Comparison of ENCODE assay signal across 16 mouse cellular contexts in genomic region chr11:117608141-117608789, GRCm38 (mm10). TPM values are rescaled to one million over a fixed set of nuclear protein-coding genes. Genes with fewer than 3 reads are reported as not detected.
A peak's percentile ranks its signal among the peaks of the same experiment; 100 is the strongest.
DNase-seq lines count a peak whose midpoint lies in the region; ATAC-seq lines count a peak whose summit lies in the region.
"Had no signal": no experiment of that assay in that cellular context is flagged by ENCODE, and none has a peak within 500 bp of the region (broad histone marks: within the 10 kb centered on the region; RNA-seq: fewer than 3 reads in every experiment).

No protein-coding gene starts in this region.

- H3K36me3 ChIP-seq in hindbrain, embryonic 12.5 days = no peaks in the 10 kb centered on the region
- no peaks in the 10 kb centered on the region for H3K36me3 ChIP-seq in hindbrain, embryonic 16.5 days (ENCODE audit: control insufficient read depth, insufficient read depth, low read length)
- no peaks in the 10 kb centered on the region for H3K36me3 ChIP-seq in forebrain, embryonic 13.5 days (ENCODE audit: poor library complexity, severe bottlenecking)
- no peaks in the 10 kb centered on the region for H3K36me3 ChIP-seq in midbrain, embryonic 16.5 days (ENCODE audit: control insufficient read depth, insufficient read depth, low read length)
- H3K36me3 ChIP-seq in heart, embryonic 12.5 days = no peaks in the 10 kb centered on the region
- H3K36me3 ChIP-seq: heart, embryonic 10.5 days; kidney, embryonic 15.5 days; limb, embryonic 15.5 days had no signal

- peak; percentile 84 for DNase-seq in R1 (ENCODE audit: low read depth, low spot score)
- no peak for DNase-seq in testis, postnatal 14 days (ENCODE audit: low spot score)
- no peak for DNase-seq in layer of hippocampus, adult 11-12 months (ENCODE audit: low spot score)
- DNase-seq: adrenal gland, postnatal 25 days; gastrocnemius, postnatal 14 days; lung, embryonic 14.5 days; thymus, adult 2 months had no signal

- peak overlapping the region; percentile 62 for H3K27ac ChIP-seq in hindbrain, embryonic 12.5 days
- H3K27ac ChIP-seq in hindbrain, embryonic 16.5 days (ENCODE audit: low read depth, low read length) = no peak overlapping the region
- H3K27ac ChIP-seq in forebrain, embryonic 13.5 days = 0 out of 2 replicates have a peak overlapping the region, but pooled peaks have one; percentile 36
- H3K27ac ChIP-seq in midbrain, embryonic 16.5 days (ENCODE audit: low read length) = no peak overlapping the region
- no peak overlapping the region for H3K27ac ChIP-seq in heart, embryonic 12.5 days (ENCODE audit: poor library complexity, severe bottlenecking)
- H3K27ac ChIP-seq: heart, embryonic 10.5 days; kidney, embryonic 15.5 days; limb, embryonic 15.5 days had no signal

- H3K4me2 ChIP-seq in hindbrain, embryonic 12.5 days (replicated peaks) = no peak overlapping the region
- H3K4me2 ChIP-seq in hindbrain, embryonic 16.5 days (ENCODE audit: low read length) = no peak overlapping the region
- peak overlapping the region; percentile 11; the same call in 1 of the 2 replicates for H3K4me2 ChIP-seq in forebrain, embryonic 13.5 days
- H3K4me2 ChIP-seq in midbrain, embryonic 16.5 days (ENCODE audit: low read length) = no peak overlapping the region
- H3K4me2 ChIP-seq in heart, embryonic 12.5 days = no peak overlapping the region
- H3K4me2 ChIP-seq: kidney, embryonic 15.5 days; limb, embryonic 15.5 days; lung, embryonic 14.5 days had no signal

- H3K4me1 ChIP-seq in hindbrain, embryonic 12.5 days = peaks cover 46% of the 10 kb centered on the region
- peaks cover 15% of the 10 kb centered on the region for H3K4me1 ChIP-seq in hindbrain, embryonic 16.5 days (ENCODE audit: control insufficient read depth, insufficient read depth, low read depth, low read length)
- H3K4me1 ChIP-seq in forebrain, embryonic 13.5 days = peaks cover 60% of the 10 kb centered on the region
- H3K4me1 ChIP-seq in midbrain, embryonic 16.5 days (ENCODE audit: control insufficient read depth, insufficient read depth, low read length) = peaks cover 22% of the 10 kb centered on the region
- peaks cover 18% of the 10 kb centered on the region; the same call in 1 of the 2 replicates for H3K4me1 ChIP-seq in heart, embryonic 12.5 days (replicated peaks)

- no peak for ATAC-seq in hindbrain, embryonic 12.5 days (ENCODE audit: low FRiP score)
- ATAC-seq in hindbrain, embryonic 16.5 days = no peak
- ATAC-seq in forebrain, embryonic 13.5 days = no peak
- ATAC-seq in midbrain, embryonic 16.5 days = no peak
- ATAC-seq in heart, embryonic 12.5 days (ENCODE audit: insufficient number of reproducible peaks, low FRiP score) = no peak

- no peak overlapping the region for H3K4me3 ChIP-seq in hindbrain, embryonic 12.5 days
- no peak overlapping the region for H3K4me3 ChIP-seq in hindbrain, embryonic 16.5 days (ENCODE audit: low read length)
- no peak overlapping the region for H3K4me3 ChIP-seq in forebrain, embryonic 13.5 days
- H3K4me3 ChIP-seq in midbrain, embryonic 16.5 days (ENCODE audit: low read depth, low read length) = no peak overlapping the region
- H3K4me3 ChIP-seq in heart, embryonic 12.5 days = no peak overlapping the region
- H3K4me3 ChIP-seq: heart, embryonic 10.5 days; kidney, embryonic 15.5 days; limb, embryonic 15.5 days; megakaryocyte, embryonic 14.5 days had no signal

- 30% methylated on average over 9 of the region's 9 CpGs for WGBS in hindbrain, embryonic 12.5 days
- WGBS in hindbrain, embryonic 16.5 days = 42% methylated on average over 9 of the region's 9 CpGs
- WGBS in forebrain, embryonic 13.5 days = 36% methylated on average over 9 of the region's 9 CpGs
- 35% methylated on average over 9 of the region's 9 CpGs for WGBS in midbrain, embryonic 16.5 days
- WGBS in heart, embryonic 12.5 days = 57% methylated on average over 9 of the region's 9 CpGs

- H3K9ac ChIP-seq in hindbrain, embryonic 12.5 days = no peak overlapping the region
- H3K9ac ChIP-seq in hindbrain, embryonic 16.5 days (ENCODE audit: low read depth, low read length) = no peak overlapping the region
- 0 out of 2 replicates have a peak overlapping the region, but pooled peaks have one; percentile 9 for H3K9ac ChIP-seq in forebrain, embryonic 13.5 days
- H3K9ac ChIP-seq in midbrain, embryonic 16.5 days (ENCODE audit: low read depth, low read length) = peak overlapping the region; percentile 23; the same call in 1 of the 2 replicates
- H3K9ac ChIP-seq in heart, embryonic 12.5 days = no peak overlapping the region
- H3K9ac ChIP-seq: kidney, embryonic 15.5 days; limb, embryonic 15.5 days; lung, embryonic 14.5 days had no signal

- peaks cover 14% of the 10 kb centered on the region; the same call in 1 of the 2 replicates for H3K27me3 ChIP-seq in hindbrain, embryonic 12.5 days
- H3K27me3 ChIP-seq in hindbrain, embryonic 16.5 days (replicated peaks; ENCODE audit: control insufficient read depth, insufficient read depth, low read length) = 0 out of 2 replicates have a peak, but pooled peaks cover 2% of the 10 kb centered on the region
- peaks cover 8% of the 10 kb centered on the region; the same call in 1 of the 2 replicates for H3K27me3 ChIP-seq in forebrain, embryonic 13.5 days
- no peaks in the 10 kb centered on the region for H3K27me3 ChIP-seq in midbrain, embryonic 16.5 days (ENCODE audit: control insufficient read depth, insufficient read depth, low read depth, low read length)
- H3K27me3 ChIP-seq in heart, embryonic 12.5 days (replicated peaks) = peaks cover 41% of the 10 kb centered on the region
- H3K27me3 ChIP-seq: limb, embryonic 15.5 days had no signal

- H3K9me3 ChIP-seq in hindbrain, embryonic 12.5 days (replicated peaks) = no peaks in the 10 kb centered on the region
- no peaks in the 10 kb centered on the region for H3K9me3 ChIP-seq in hindbrain, embryonic 16.5 days (ENCODE audit: control insufficient read depth, low read length)
- H3K9me3 ChIP-seq in forebrain, embryonic 13.5 days (replicated peaks) = no peaks in the 10 kb centered on the region
- H3K9me3 ChIP-seq in midbrain, embryonic 16.5 days (replicated peaks; ENCODE audit: control insufficient read depth, low read length, poor library complexity, severe bottlenecking) = no peaks in the 10 kb centered on the region
- no peaks in the 10 kb centered on the region for H3K9me3 ChIP-seq in heart, embryonic 12.5 days (replicated peaks)
- H3K9me3 ChIP-seq: heart, embryonic 10.5 days; kidney, embryonic 15.5 days; limb, embryonic 15.5 days; megakaryocyte, embryonic 14.5 days had no signal

RNA-seq across cellular contexts. Expression of gene Tnrc6c, which starts 45.8 kb away (rescaled TPM):
- 26.3 and 28.3 TPM in 2 replicates for polyA plus RNA-seq in hindbrain, embryonic 12.5 days (2016; fragmentation: Nextera tagmentation; extraction: Ambion mirVana)
- 18.9 and 21.4 TPM in 2 replicates for polyA plus RNA-seq in hindbrain, embryonic 16.5 days (2015; fragmentation: Nextera tagmentation; extraction: Ambion mirVana)
- polyA plus RNA-seq in forebrain, embryonic 13.5 days (2015; fragmentation: Nextera tagmentation; extraction: Ambion mirVana) = 23.7 and 24.7 TPM in 2 replicates
- 28.1 and 31.6 TPM in 2 replicates for polyA plus RNA-seq in midbrain, embryonic 16.5 days (2015; fragmentation: Nextera tagmentation; extraction: Ambion mirVana)
- 7.6 and 8.2 TPM in 2 replicates for polyA plus RNA-seq in heart, embryonic 12.5 days (2016; fragmentation: Nextera tagmentation; extraction: Ambion mirVana)

Comparison
In these comparisons a context has a peak if more than half of its experiments do, and no peak if none do; other contexts are left out.
1. H3K27ac ChIP-seq: peak in hindbrain, embryonic 12.5 days (single experiment) and forebrain, embryonic 13.5 days (single experiment); none in hindbrain, embryonic 16.5 days (single experiment), midbrain, embryonic 16.5 days (single experiment) and heart, embryonic 12.5 days (single experiment).
2. H3K9ac ChIP-seq: peak in forebrain, embryonic 13.5 days (single experiment) and midbrain, embryonic 16.5 days (single experiment); none in hindbrain, embryonic 12.5 days (single experiment), hindbrain, embryonic 16.5 days (single experiment) and heart, embryonic 12.5 days (single experiment).